Mouse (Mus musculus) testis, adult 2 months (tissue): ENCODE measurements around the gene Vat1l.

Experiments used
- CTCF ChIP-seq: fragments of 200-500 bp; IDR thresholded peaks from 2 replicates; pipeline ENCODE4 v1.5.1; 2012; ENCODE audit warnings: low read depth, mild to moderate bottlenecking, inconsistent platforms, low read length, moderate library complexity; ENCODE audit not compliant: control insufficient read depth, insufficient read depth, insufficient replicate concordance
- POLR2A ChIP-seq: fragments of 200-500 bp; IDR thresholded peaks from 2 replicates; pipeline ENCODE4 v1.6.1; 2012; ENCODE audit warnings: low read depth, mild to moderate bottlenecking, inconsistent platforms, low read length, moderate library complexity; ENCODE audit not compliant: control insufficient read depth

GRCm38 (mm10) chr8:114158586-114158985, 46.8 kb upstream of the Vat1l start:
- TF ChIP-seq CTCF, result no peak
- TF ChIP-seq POLR2A, result no peak
